Mouse (Mus musculus): ENCODE measurements at regions not wholly inside any gene's neighbourhood (a gene's known extent, or its start where the extent isn't known, plus 50 kb on each side); places are given as distances from the start of the nearest gene placed in this dataset.

GRCm38 (mm10) chr3:52879700-52880099, 137.3 kb downstream of the Cog6 start:
- TF ChIP-seq CTCF (IDR thresholded peaks at IDR 0.05; ENCODE audit: low read depth, low read length) = no peak
- no peak for TF ChIP-seq GATA1 (IDR thresholded peaks at IDR 0.05; ENCODE audit: borderline replicate concordance, low read length)
- no peak for TF ChIP-seq TAL1 (conservative IDR thresholded peaks at IDR 0.05; ENCODE audit: low read depth, low read length)
